ENCODE assay signal across 9 mouse cellular contexts in genomic region chr15:89147895-89148294, GRCm38 (mm10). TPM values are rescaled to one million over a fixed set of nuclear protein-coding genes. Genes with fewer than 3 reads are reported as not detected.
DNase-seq lines count a peak whose midpoint lies in the region; ATAC-seq and TF ChIP-seq lines count a peak whose summit lies in the region.
"Had no signal": no experiment of that assay in that cellular context is flagged by ENCODE, and none has a peak within 500 bp of the region (broad histone marks: within the 10 kb centered on the region; RNA-seq: fewer than 3 reads in every experiment).

No protein-coding gene starts in this region.

- H3K27me3 ChIP-seq in heart, embryonic 13.5 days (replicated peaks): peaks cover 79% of the 10 kb centered on the region
- no peaks in the 10 kb centered on the region for H3K27me3 ChIP-seq in C2C12 (ENCODE audit: control insufficient read depth, insufficient read depth, insufficient read length)
- H3K27me3 ChIP-seq in forebrain, embryonic 14.5 days (replicated peaks; ENCODE audit: control insufficient read depth, insufficient read depth, low read length): no peaks in the 10 kb centered on the region
- peaks cover 26% of the 10 kb centered on the region for H3K27me3 ChIP-seq in limb, embryonic 14.5 days (ENCODE audit: control insufficient read depth, insufficient read depth, low read length)

- peak overlapping the region; percentile 83; the same call in 1 of the 2 replicates for H3K4me2 ChIP-seq in heart, embryonic 13.5 days
- peak overlapping the region; percentile 82 for H3K4me2 ChIP-seq in forebrain, embryonic 14.5 days (ENCODE audit: low read length)
- H3K4me2 ChIP-seq in limb, embryonic 14.5 days (replicated peaks; ENCODE audit: low read depth, low read length, severe bottlenecking): peak overlapping the region; percentile 98; the same call in 1 of the 2 replicates

- H3K4me3 ChIP-seq in heart, embryonic 13.5 days: peak overlapping the region; percentile 69; the same call in 1 of the 2 replicates
- H3K4me3 ChIP-seq in C2C12 (ENCODE audit: insufficient read depth, poor library complexity, severe bottlenecking): peak overlapping the region; percentile 62
- H3K4me3 ChIP-seq in forebrain, embryonic 14.5 days (ENCODE audit: low read depth, low read length): peak overlapping the region; percentile 74
- no peak overlapping the region for H3K4me3 ChIP-seq in limb, embryonic 14.5 days (replicated peaks; ENCODE audit: low read length)

- H3K27ac ChIP-seq in heart, embryonic 13.5 days (replicated peaks): no peak overlapping the region
- no peak overlapping the region for H3K27ac ChIP-seq in forebrain, embryonic 14.5 days (ENCODE audit: low read depth, low read length)
- no peak overlapping the region for H3K27ac ChIP-seq in limb, embryonic 14.5 days (replicated peaks; ENCODE audit: low read depth, low read length)

- no peaks in the 10 kb centered on the region for H3K79me3 ChIP-seq in C2C12 (ENCODE audit: low read depth)

- no peak overlapping the region for H3ac ChIP-seq in C2C12 (ENCODE audit: control insufficient read depth, insufficient read length, low read depth)

- no peaks in the 10 kb centered on the region for H3K9me3 ChIP-seq in heart, embryonic 13.5 days
- H3K9me3 ChIP-seq in forebrain, embryonic 14.5 days (replicated peaks; ENCODE audit: control insufficient read depth, low read length): no peaks in the 10 kb centered on the region
- H3K9me3 ChIP-seq in limb, embryonic 14.5 days (ENCODE audit: control insufficient read depth, low read length): no peaks in the 10 kb centered on the region

- WGBS in heart, embryonic 13.5 days: 45% methylated on average over 4 of the region's 4 CpGs
- 45% methylated on average over 4 of the region's 4 CpGs for WGBS in forebrain, embryonic 14.5 days
- 65% methylated on average over 4 of the region's 4 CpGs for WGBS in limb, embryonic 14.5 days

- no peak for TF ChIP-seq CTCF in C2C12 (IDR thresholded peaks at IDR 0.05; ENCODE audit: control insufficient read depth, insufficient read depth, insufficient read length)

- TF ChIP-seq POLR2A in limb, embryonic 14.5 days (IDR thresholded peaks at IDR 0.05; ENCODE audit: borderline replicate concordance, extremely low read depth, insufficient read depth, insufficient read length): no peak

- no peaks in the 10 kb centered on the region for H3K36me3 ChIP-seq in heart, embryonic 13.5 days
- peaks cover 15% of the 10 kb centered on the region for H3K36me3 ChIP-seq in C2C12 (ENCODE audit: control insufficient read depth, insufficient read depth)
- H3K36me3 ChIP-seq in forebrain, embryonic 14.5 days (ENCODE audit: control insufficient read depth, insufficient read depth, low read length): peaks cover 28% of the 10 kb centered on the region
- H3K36me3 ChIP-seq in limb, embryonic 14.5 days (ENCODE audit: control insufficient read depth, insufficient read depth, low read length): no peaks in the 10 kb centered on the region

- no peak for DNase-seq in heart, adult 9 months (ENCODE audit: low spot score in 2 of 2)
- no peak for DNase-seq in forebrain, embryonic 14.5 days (ENCODE audit: low spot score)
- DNase-seq in limb, embryonic 14.5 days (ENCODE audit: low spot score): no peak
- DNase-seq in natural killer cell, adult 2 months (ENCODE audit: low spot score in 2 of 2): no peak
- no peak for DNase-seq in right cerebral cortex, postnatal 25 days
- no peak for DNase-seq in right cerebral cortex, postnatal 10 days (ENCODE audit: low spot score in 2 of 2)
- DNase-seq: left cerebral cortex, postnatal 4 days had no signal

- peaks cover 33% of the 10 kb centered on the region for H3K4me1 ChIP-seq in heart, embryonic 13.5 days
- peaks cover 27% of the 10 kb centered on the region for H3K4me1 ChIP-seq in forebrain, embryonic 14.5 days (ENCODE audit: control insufficient read depth, insufficient read depth, low read length)
- H3K4me1 ChIP-seq in limb, embryonic 14.5 days (ENCODE audit: control insufficient read depth, insufficient read depth, low read length): peaks cover 24% of the 10 kb centered on the region

- no peak for ATAC-seq in heart, embryonic 13.5 days (ENCODE audit: extremely low read depth, insufficient number of reproducible peaks, low FRiP score, low TSS enrichment)
- no peak for ATAC-seq in forebrain, embryonic 14.5 days
- no peak for ATAC-seq in limb, embryonic 14.5 days (ENCODE audit: low FRiP score, low read depth)

- no peak overlapping the region for H3K9ac ChIP-seq in heart, embryonic 13.5 days
- peak overlapping the region; percentile 90; the same call in 1 of the 2 replicates for H3K9ac ChIP-seq in forebrain, embryonic 14.5 days (ENCODE audit: low read length)
- no peak overlapping the region for H3K9ac ChIP-seq in limb, embryonic 14.5 days (ENCODE audit: low read depth, low read length, severe bottlenecking)

- H3K79me2 ChIP-seq in C2C12 (ENCODE audit: control insufficient read depth, insufficient read depth): peaks cover 10% of the 10 kb centered on the region

TF ChIP-seq in C2C12, 6 proteins besides CTCF, POLR2A, EP300 and RAD21:
- TF ChIP-seq MAX (IDR thresholded peaks at IDR 0.05) (no peak), MYOD1 (IDR thresholded peaks at IDR 0.05; ENCODE audit: control insufficient read depth, insufficient read length, low read depth) (no peak), MYOG (IDR thresholded peaks at IDR 0.05; ENCODE audit: control insufficient read depth, extremely low read depth, insufficient read length) (no peak), USF1 (IDR thresholded peaks at IDR 0.05; ENCODE audit: low read depth) (no peak), FOSL1 (IDR thresholded peaks at IDR 0.05; ENCODE audit: insufficient read depth, low read length, poor library complexity, severe bottlenecking) (no peak), CEBPB (IDR thresholded peaks at IDR 0.05; ENCODE audit: low read depth) (no peak)

RNA-seq across cellular contexts. Expression of gene Mapk11, which starts 1.5 kb away (rescaled TPM):
- 3.8 and 4.0 TPM in 2 replicates for polyA plus RNA-seq in heart, embryonic 13.5 days (2015; fragmentation: Nextera tagmentation; extraction: Ambion mirVana)
- 14.9 TPM for polyA plus RNA-seq in C2C12 (2012; fragmentation: generic; extraction: Trizol)
- 28.1 and 30.1 TPM in 2 replicates for polyA plus RNA-seq in forebrain, embryonic 14.5 days (2014; fragmentation: Nextera tagmentation; extraction: Ambion mirVana)
- polyA plus RNA-seq in limb, embryonic 14.5 days (2012; rRNA removed): 13.4 and 15.9 TPM in 2 replicates
- polyA plus RNA-seq in limb, embryonic 14.5 days (2014; fragmentation: Nextera tagmentation; extraction: Ambion mirVana): 7.0 and 7.3 TPM in 2 replicates

RNA-seq across cellular contexts. Expression of gene Mapk12, which starts 7.4 kb away (rescaled TPM):
- 19.0 and 20.4 TPM in 2 replicates for polyA plus RNA-seq in heart, embryonic 13.5 days (2015; fragmentation: Nextera tagmentation; extraction: Ambion mirVana)
- polyA plus RNA-seq in C2C12 (2012; fragmentation: generic; extraction: Trizol): 30.5 TPM
- polyA plus RNA-seq in forebrain, embryonic 14.5 days (2014; fragmentation: Nextera tagmentation; extraction: Ambion mirVana): 4.8 and 5.1 TPM in 2 replicates
- 13.7 and 14.9 TPM in 2 replicates for polyA plus RNA-seq in limb, embryonic 14.5 days (2012; rRNA removed)
- polyA plus RNA-seq in limb, embryonic 14.5 days (2014; fragmentation: Nextera tagmentation; extraction: Ambion mirVana): 5.0 and 8.3 TPM in 2 replicates

RNA-seq across cellular contexts. Expression of gene Hdac10, which starts 19.4 kb away (rescaled TPM):
- 14.0 and 15.0 TPM in 2 replicates for polyA plus RNA-seq in heart, embryonic 13.5 days (2015; fragmentation: Nextera tagmentation; extraction: Ambion mirVana)
- polyA plus RNA-seq in C2C12 (2012; fragmentation: generic; extraction: Trizol): 15.0 TPM
- 18.4 and 25.4 TPM in 2 replicates for polyA plus RNA-seq in forebrain, embryonic 14.5 days (2014; fragmentation: Nextera tagmentation; extraction: Ambion mirVana)
- polyA plus RNA-seq in limb, embryonic 14.5 days (2012; rRNA removed): 38.1 and 49.4 TPM in 2 replicates
- polyA plus RNA-seq in limb, embryonic 14.5 days (2014; fragmentation: Nextera tagmentation; extraction: Ambion mirVana): 18.7 and 21.8 TPM in 2 replicates

RNA-seq across cellular contexts. Expression of gene Tubgcp6, which starts 25.0 kb away (rescaled TPM):
- polyA plus RNA-seq in heart, embryonic 13.5 days (2015; fragmentation: Nextera tagmentation; extraction: Ambion mirVana): 8.9 and 10.7 TPM in 2 replicates
- polyA plus RNA-seq in C2C12 (2012; fragmentation: generic; extraction: Trizol): 19.0 TPM
- polyA plus RNA-seq in forebrain, embryonic 14.5 days (2014; fragmentation: Nextera tagmentation; extraction: Ambion mirVana): 15.9 and 17.0 TPM in 2 replicates
- polyA plus RNA-seq in limb, embryonic 14.5 days (2012; rRNA removed): 36.8 and 56.5 TPM in 2 replicates
- 17.2 and 17.6 TPM in 2 replicates for polyA plus RNA-seq in limb, embryonic 14.5 days (2014; fragmentation: Nextera tagmentation; extraction: Ambion mirVana)

RNA-seq across cellular contexts. Expression of gene Plxnb2, which starts 32.7 kb away (rescaled TPM):
- polyA plus RNA-seq in heart, embryonic 13.5 days (2015; fragmentation: Nextera tagmentation; extraction: Ambion mirVana): 84.6 and 99.0 TPM in 2 replicates
- polyA plus RNA-seq in C2C12 (2012; fragmentation: generic; extraction: Trizol): 206 TPM
- polyA plus RNA-seq in forebrain, embryonic 14.5 days (2014; fragmentation: Nextera tagmentation; extraction: Ambion mirVana): 101 TPM in 2 replicates
- 212 and 268 TPM in 2 replicates for polyA plus RNA-seq in limb, embryonic 14.5 days (2012; rRNA removed)
- polyA plus RNA-seq in limb, embryonic 14.5 days (2014; fragmentation: Nextera tagmentation; extraction: Ambion mirVana): 170 and 183 TPM in 2 replicates
